Mouse (Mus musculus): ENCODE results near the gene Rnase12. TPM values are rescaled to one million over a fixed set of nuclear protein-coding genes. Genes with fewer than 3 reads are reported as not detected.
A peak's percentile ranks its signal among the peaks of the same experiment; 100 is the strongest.

Gene Rnase12
- polyA plus RNA-seq, 1 experiment from 2014 or later = 0.57 TPM

- H3K9ac ChIP-seq (ENCODE audit: low read length) = no peak overlapping the region
- 26% methylated on average over 13 of the region's 13 CpGs for WGBS
- TF ChIP-seq CTCF (IDR thresholded peaks at IDR 0.05; ENCODE audit: low read depth) = no peak
- peak; percentile 42 for TF ChIP-seq EP300 (optimal IDR thresholded peaks at IDR 0.05)
- H3K4me3 ChIP-seq (ENCODE audit: low read depth, low read length) = no peak overlapping the region
- no peak overlapping the region; the same call in 1 of the 2 replicates for H3K4me2 ChIP-seq (replicated peaks; ENCODE audit: low read depth)
- DNase-seq (ENCODE audit: low spot score) (peak; percentile 26), ATAC-seq (ENCODE audit: low FRiP score, low TSS enrichment) (peak; percentile 91)
- H3K27me3 ChIP-seq (ENCODE audit: control insufficient read depth, insufficient read depth, low read length) = no peaks in the 10 kb centered on the region
- H3K4me1 ChIP-seq (replicated peaks; ENCODE audit: control insufficient read depth, insufficient read depth) = 0 out of 2 replicates have a peak, but pooled peaks cover 8% of the 10 kb centered on the region
- H3K27ac ChIP-seq (replicated peaks) = peak overlapping the region; percentile 93
- no peaks in the 10 kb centered on the region for H3K9me3 ChIP-seq (ENCODE audit: control insufficient read depth, low read length)
- H3K36me3 ChIP-seq (ENCODE audit: control insufficient read depth, insufficient read depth, low read length) = no peaks in the 10 kb centered on the region
Observed at GRCm38 (mm10) chr14:51007914-51008713, 49.3 kb downstream of the Rnase12 start.

GRCm38 (mm10) chr14:51007152-51007801 is 50.2 kb downstream of the Rnase12 start, which contains the start of gene Rnase10:
Gene Rnase10, plus strand, starts transcription at chr14:51007751.
- H3K9me3 ChIP-seq (ENCODE audit: control insufficient read depth, low read length) = no peaks in the 10 kb centered on the region
- ATAC-seq (ENCODE audit: low FRiP score, low TSS enrichment) (no peak), DNase-seq (ENCODE audit: low spot score) (no peak)
- no peaks in the 10 kb centered on the region for H3K27me3 ChIP-seq (ENCODE audit: control insufficient read depth, insufficient read depth, low read length)
- no peak for TF ChIP-seq CTCF (IDR thresholded peaks at IDR 0.05; ENCODE audit: low read depth)
- TF ChIP-seq EP300 (optimal IDR thresholded peaks at IDR 0.05) = no peak
- WGBS = 82% methylated on average over 8 of the region's 8 CpGs
- H3K36me3 ChIP-seq (ENCODE audit: control insufficient read depth, insufficient read depth, low read length) = no peaks in the 10 kb centered on the region
- H3K27ac ChIP-seq (replicated peaks) = peak within 1 kb of the TSS; percentile 93
- H3K4me3 ChIP-seq (ENCODE audit: low read depth, low read length) = no peak within 1 kb of the TSS
- H3K9ac ChIP-seq (ENCODE audit: low read length) = no peak within 1 kb of the TSS
- no peak within 1 kb of the TSS; the same call in 1 of the 2 replicates for H3K4me2 ChIP-seq (replicated peaks; ENCODE audit: low read depth)
- 0 out of 2 replicates have a peak, but pooled peaks cover 8% of the 10 kb centered on the region for H3K4me1 ChIP-seq (replicated peaks; ENCODE audit: control insufficient read depth, insufficient read depth)

Other genes starting within 250 kb of the Rnase12 start
- not detected in 2 replicates for gene Ccnb1ip1, start 249.9 kb downstream of the Rnase12 start, polyA plus RNA-seq (2015; fragmentation: Nextera tagmentation; extraction: Ambion mirVana)
- gene Parp2, start 249.8 kb downstream of the Rnase12 start, polyA plus RNA-seq (2015; fragmentation: Nextera tagmentation; extraction: Ambion mirVana) = 27.9 and 28.7 TPM in 2 replicates
- gene Tep1, start 187.1 kb downstream of the Rnase12 start, polyA plus RNA-seq (2015; fragmentation: Nextera tagmentation; extraction: Ambion mirVana) = 6.2 and 7.8 TPM in 2 replicates
- 0.31 and 0.33 TPM in 2 replicates for gene Klhl33, start 160.2 kb downstream of the Rnase12 start, polyA plus RNA-seq (2015; fragmentation: Nextera tagmentation; extraction: Ambion mirVana)
- gene Osgep, start 132.8 kb downstream of the Rnase12 start, polyA plus RNA-seq (2015; fragmentation: Nextera tagmentation; extraction: Ambion mirVana) = 69.4 and 71.7 TPM in 2 replicates
- 92.1 and 100.0 TPM in 2 replicates for gene Apex1, start 132.7 kb downstream of the Rnase12 start, polyA plus RNA-seq (2015; fragmentation: Nextera tagmentation; extraction: Ambion mirVana)
- gene Pip4p1, start 126.8 kb downstream of the Rnase12 start, polyA plus RNA-seq (2015; fragmentation: Nextera tagmentation; extraction: Ambion mirVana) = 38.3 and 42.7 TPM in 2 replicates
- 44.7 and 48.6 TPM in 2 replicates for gene Pnp, start 126.6 kb downstream of the Rnase12 start, polyA plus RNA-seq (2015; fragmentation: Nextera tagmentation; extraction: Ambion mirVana)
- gene Gm49342, start 113.1 kb downstream of the Rnase12 start, polyA plus RNA-seq (2015; fragmentation: Nextera tagmentation; extraction: Ambion mirVana) = not detected in 2 replicates
- gene Pnp2, start 101.7 kb downstream of the Rnase12 start, polyA plus RNA-seq (2015; fragmentation: Nextera tagmentation; extraction: Ambion mirVana) = 0.33 and 0.40 TPM in 2 replicates
- 0.11 and 0.23 TPM in 2 replicates for gene Rnase10, start 49.9 kb downstream of the Rnase12 start, polyA plus RNA-seq (2015; fragmentation: Nextera tagmentation; extraction: Ambion mirVana)
- gene Rnase9, start 15.8 kb downstream of the Rnase12 start, polyA plus RNA-seq (2015; fragmentation: Nextera tagmentation; extraction: Ambion mirVana) = not detected in 2 replicates
- not detected in 2 replicates for gene Rnase11, start 7.5 kb downstream of the Rnase12 start, polyA plus RNA-seq (2015; fragmentation: Nextera tagmentation; extraction: Ambion mirVana)
- not detected in 2 replicates for gene Olfr750, start 16.8 kb upstream of the Rnase12 start, polyA plus RNA-seq (2015; fragmentation: Nextera tagmentation; extraction: Ambion mirVana)
- 152 and 157 TPM in 2 replicates for gene Rnase4, start 33.4 kb upstream of the Rnase12 start, polyA plus RNA-seq (2015; fragmentation: Nextera tagmentation; extraction: Ambion mirVana)
- gene Ang, start 33.5 kb upstream of the Rnase12 start, polyA plus RNA-seq (2015; fragmentation: Nextera tagmentation; extraction: Ambion mirVana) = 27.7 and 29.5 TPM in 2 replicates
- not detected in 2 replicates for gene Eddm3b, start 56.8 kb upstream of the Rnase12 start, polyA plus RNA-seq (2015; fragmentation: Nextera tagmentation; extraction: Ambion mirVana)
- 1.2 and 1.3 TPM in 2 replicates for gene Rnase6, start 66.2 kb upstream of the Rnase12 start, polyA plus RNA-seq (2015; fragmentation: Nextera tagmentation; extraction: Ambion mirVana)
- 21.1 and 24.2 TPM in 2 replicates for gene Rnase1, start 89.1 kb upstream of the Rnase12 start, polyA plus RNA-seq (2015; fragmentation: Nextera tagmentation; extraction: Ambion mirVana)
- 0.31 and 0.39 TPM in 2 replicates for gene Rnase2b, start 104.6 kb upstream of the Rnase12 start, polyA plus RNA-seq (2015; fragmentation: Nextera tagmentation; extraction: Ambion mirVana)
- gene Ang2, start 141.5 kb upstream of the Rnase12 start, polyA plus RNA-seq (2015; fragmentation: Nextera tagmentation; extraction: Ambion mirVana) = 0.46 and 0.76 TPM in 2 replicates
- not detected in 2 replicates for gene Ear14, start 145.7 kb upstream of the Rnase12 start, polyA plus RNA-seq (2015; fragmentation: Nextera tagmentation; extraction: Ambion mirVana)
- gene Rnase2a, start 198.5 kb upstream of the Rnase12 start, polyA plus RNA-seq (2015; fragmentation: Nextera tagmentation; extraction: Ambion mirVana) = not detected in 2 replicates